Mouse (Mus musculus): ENCODE measurements at regions not wholly inside any gene's neighbourhood (a gene's known extent, or its start where the extent isn't known, plus 50 kb on each side); places are given as distances from the start of the nearest gene placed in this dataset.

DNA sequence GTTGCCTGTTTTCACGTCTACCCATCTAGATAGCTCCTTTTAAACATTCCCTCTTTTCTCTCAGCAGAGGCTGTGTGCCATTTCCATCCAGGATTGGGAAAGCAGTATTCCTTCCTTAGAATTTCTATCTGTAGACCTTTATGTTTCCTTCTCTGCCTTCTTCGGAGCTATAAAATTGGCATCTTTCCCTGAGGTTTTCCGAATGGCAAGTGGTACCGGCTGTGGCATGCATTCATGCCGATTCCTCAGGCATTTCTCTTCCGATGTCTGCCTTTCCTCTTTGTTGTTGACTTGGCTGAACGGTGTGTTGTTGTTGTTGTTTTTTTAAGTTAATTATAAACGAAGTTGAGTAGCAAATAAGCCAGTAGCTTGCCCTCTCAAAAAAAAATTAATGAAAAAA, 243.3 kb upstream of the Pmfbp1 start:
- Histone ChIP-seq H3K79me2 (ENCODE audit: control insufficient read depth, insufficient read depth) (no peaks in the 10 kb centered on the region), H3K27me3 (ENCODE audit: control insufficient read depth, insufficient read depth, insufficient read length) (peaks cover 32% of the 10 kb centered on the region), H3ac (ENCODE audit: control insufficient read depth, insufficient read length) (no peak overlapping the region), H3K4me2 (ENCODE audit: low read depth) (no peak overlapping the region), H3K36me3 (ENCODE audit: control insufficient read depth, insufficient read depth) (no peaks in the 10 kb centered on the region), H3K4me3 (no peak overlapping the region)
- no peak for TF ChIP-seq USF1 (IDR thresholded peaks at IDR 0.05; ENCODE audit: low read depth)
- TF ChIP-seq MYOD1 (IDR thresholded peaks at IDR 0.05; ENCODE audit: control insufficient read depth in 1 of 3, insufficient read length in 2 of 3, low read depth in 2 of 3), result no peak
- no peak for TF ChIP-seq TCF12 (IDR thresholded peaks at IDR 0.05; ENCODE audit: insufficient read depth, poor library complexity, severe bottlenecking)
- TF ChIP-seq SRF (IDR thresholded peaks at IDR 0.05; ENCODE audit: control insufficient read depth, insufficient read length, low read depth), result no peak
- no peak for TF ChIP-seq CEBPB (IDR thresholded peaks at IDR 0.05; ENCODE audit: insufficient read depth, poor library complexity, severe bottlenecking)
- no peak for TF ChIP-seq REST (IDR thresholded peaks at IDR 0.05; ENCODE audit: insufficient read depth, insufficient read length)
- TF ChIP-seq MAX (IDR thresholded peaks at IDR 0.05; ENCODE audit: low read depth), result no peak
- TF ChIP-seq POLR2A (IDR thresholded peaks at IDR 0.05; ENCODE audit: insufficient read length, low read depth), result no peak
- TF ChIP-seq E2F4 (IDR thresholded peaks at IDR 0.05; ENCODE audit: insufficient read depth), result no peak
- TF ChIP-seq MYOG (IDR thresholded peaks at IDR 0.05; ENCODE audit: control insufficient read depth in 1 of 3, insufficient read depth in 1 of 3, insufficient read length in 2 of 3, low read depth in 2 of 3), result no peak
- no peak for TF ChIP-seq POLR2AphosphoS2 (IDR thresholded peaks at IDR 0.05; ENCODE audit: insufficient read length, low read depth)
- no peak for TF ChIP-seq TCF3 (IDR thresholded peaks at IDR 0.05; ENCODE audit: insufficient read length, low read depth)

DNA sequence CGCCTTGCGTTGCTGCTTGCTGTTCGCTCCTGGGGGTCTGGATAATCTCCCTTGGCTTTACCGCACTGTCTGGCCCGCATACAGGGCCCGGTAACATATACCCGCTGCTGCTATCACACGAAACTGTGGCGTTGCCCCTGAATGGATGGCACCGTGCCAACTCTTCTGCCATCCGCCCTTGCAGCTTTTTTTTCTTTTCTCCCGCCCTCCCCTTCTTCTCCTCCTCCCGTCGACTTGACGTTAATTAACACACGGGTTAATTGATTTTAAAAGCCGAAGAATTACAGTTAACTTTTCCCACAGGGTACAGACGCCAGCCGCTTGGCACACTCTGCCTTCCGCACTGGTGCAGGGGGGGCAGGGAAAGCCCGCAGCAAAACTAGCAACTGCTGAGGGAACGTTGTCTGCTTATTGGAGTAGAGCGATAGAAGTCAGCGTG, 242.4 kb upstream of the Pmfbp1 start:
- Histone ChIP-seq H3K4me3 (no peak overlapping the region), H3K79me2 (ENCODE audit: control insufficient read depth, insufficient read depth) (no peaks in the 10 kb centered on the region), H3K27me3 (ENCODE audit: control insufficient read depth, insufficient read depth, insufficient read length) (peaks cover 32% of the 10 kb centered on the region), H3K4me2 (ENCODE audit: low read depth) (no peak overlapping the region), H3K36me3 (ENCODE audit: control insufficient read depth, insufficient read depth) (no peaks in the 10 kb centered on the region), H3ac (ENCODE audit: control insufficient read depth, insufficient read length) (no peak overlapping the region)
- TF ChIP-seq TCF12 (IDR thresholded peaks at IDR 0.05; ENCODE audit: insufficient read depth, poor library complexity, severe bottlenecking), result no peak
- no peak for TF ChIP-seq USF1 (IDR thresholded peaks at IDR 0.05; ENCODE audit: low read depth)
- no peak for TF ChIP-seq TCF3 (IDR thresholded peaks at IDR 0.05; ENCODE audit: insufficient read length, low read depth)
- TF ChIP-seq SRF (IDR thresholded peaks at IDR 0.05; ENCODE audit: control insufficient read depth, insufficient read length, low read depth), result no peak
- TF ChIP-seq E2F4 (IDR thresholded peaks at IDR 0.05; ENCODE audit: insufficient read depth), result no peak

DNA sequence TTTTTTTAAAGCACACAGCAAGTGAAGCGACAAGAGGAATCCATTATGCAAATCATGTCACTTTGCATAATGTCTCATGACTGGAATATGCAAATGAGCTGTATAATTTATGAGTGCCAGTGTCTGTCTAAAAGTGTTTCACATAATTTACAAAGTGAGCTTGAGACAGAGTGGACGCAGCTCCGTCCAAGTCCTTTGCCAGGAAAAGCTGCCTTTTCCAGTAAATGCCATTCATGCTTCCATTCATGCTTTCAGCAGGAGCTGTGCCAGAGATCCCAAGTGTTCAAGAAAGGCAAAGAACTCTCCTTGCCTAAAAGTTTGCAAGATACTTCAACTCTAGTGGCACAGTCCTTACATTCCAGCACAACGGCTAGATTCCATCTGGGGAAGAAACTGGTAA, 241.4 kb upstream of the Pmfbp1 start:
- no peak for TF ChIP-seq TCF12 (IDR thresholded peaks at IDR 0.05; ENCODE audit: insufficient read depth, poor library complexity, severe bottlenecking)
- TF ChIP-seq REST (IDR thresholded peaks at IDR 0.05; ENCODE audit: insufficient read depth, insufficient read length), result no peak
- no peak overlapping the region for H3K4me2 ChIP-seq (ENCODE audit: low read depth)
- H3K4me3 ChIP-seq, result no peak overlapping the region
- H3K36me3 ChIP-seq (ENCODE audit: control insufficient read depth, insufficient read depth), result no peaks in the 10 kb centered on the region
- peaks cover 25% of the 10 kb centered on the region for H3K27me3 ChIP-seq (ENCODE audit: control insufficient read depth, insufficient read depth, insufficient read length)
- no peak overlapping the region for H3ac ChIP-seq (ENCODE audit: control insufficient read depth, insufficient read length)
- H3K79me2 ChIP-seq (ENCODE audit: control insufficient read depth, insufficient read depth), result no peaks in the 10 kb centered on the region

DNA sequence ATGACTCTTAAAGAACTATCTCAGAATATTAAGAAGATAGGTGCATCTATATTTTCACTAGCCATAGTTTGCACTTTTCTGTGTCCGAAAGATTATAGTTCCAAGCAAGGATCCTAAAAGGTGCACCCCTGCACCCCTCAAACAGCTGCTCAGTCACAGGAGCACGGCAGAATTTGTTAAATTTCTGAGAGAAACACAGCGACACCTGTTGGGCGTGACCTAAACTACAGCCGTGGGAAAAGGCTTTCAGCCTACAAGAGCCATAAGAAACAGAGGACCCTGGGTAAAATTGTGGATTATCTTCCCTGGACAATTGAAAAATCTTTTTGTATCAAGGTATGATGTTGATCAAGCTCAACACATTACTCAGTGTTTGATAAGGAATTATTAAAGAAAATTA, 214.7 kb upstream of the Pmfbp1 start:
- no peaks in the 10 kb centered on the region for H3K36me3 ChIP-seq (ENCODE audit: control insufficient read depth, insufficient read depth)
- H3K4me3 ChIP-seq, result no peak overlapping the region
- no peak overlapping the region for H3ac ChIP-seq (ENCODE audit: control insufficient read depth, insufficient read length)
- H3K79me2 ChIP-seq (ENCODE audit: control insufficient read depth, insufficient read depth), result no peaks in the 10 kb centered on the region
- H3K27me3 ChIP-seq (ENCODE audit: control insufficient read depth, insufficient read depth, insufficient read length), result no peaks in the 10 kb centered on the region
- H3K4me2 ChIP-seq (ENCODE audit: low read depth), result no peak overlapping the region
- TF ChIP-seq MYOG (IDR thresholded peaks at IDR 0.05; ENCODE audit: control insufficient read depth in 1 of 3, insufficient read depth in 1 of 3, insufficient read length in 2 of 3, low read depth in 2 of 3) (no peak), MYOD1 (IDR thresholded peaks at IDR 0.05; ENCODE audit: control insufficient read depth in 1 of 3, insufficient read length in 2 of 3, low read depth in 2 of 3) (no peak), POLR2A (IDR thresholded peaks at IDR 0.05; ENCODE audit: insufficient read length, low read depth) (no peak), REST (IDR thresholded peaks at IDR 0.05; ENCODE audit: insufficient read depth, insufficient read length) (no peak), USF1 (IDR thresholded peaks at IDR 0.05; ENCODE audit: low read depth) (no peak), MAX (IDR thresholded peaks at IDR 0.05; ENCODE audit: low read depth) (no peak), POLR2AphosphoS2 (IDR thresholded peaks at IDR 0.05; ENCODE audit: insufficient read length, low read depth) (no peak)

DNA sequence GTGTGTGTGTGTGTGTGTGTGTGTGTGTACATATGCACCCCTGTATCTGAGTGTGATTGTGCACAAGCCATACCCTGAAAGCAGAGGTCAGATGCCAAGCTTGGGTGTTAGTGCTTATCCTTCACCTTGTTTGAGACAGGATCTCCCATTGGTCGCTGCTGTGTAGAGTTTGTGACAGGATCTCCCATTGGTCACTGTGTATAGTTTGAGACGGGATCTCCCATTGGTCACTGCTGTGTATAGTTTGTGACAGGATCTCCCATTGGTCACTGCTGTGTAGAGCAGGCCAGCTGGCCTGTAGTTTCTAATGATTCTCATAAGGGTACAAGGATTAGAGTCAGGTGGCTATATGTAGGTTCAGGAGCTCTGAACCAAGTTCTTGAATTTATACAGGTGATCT, 213.3 kb upstream of the Pmfbp1 start:
- H3K36me3 ChIP-seq (ENCODE audit: control insufficient read depth, insufficient read depth), result no peaks in the 10 kb centered on the region
- H3K79me2 ChIP-seq (ENCODE audit: control insufficient read depth, insufficient read depth), result no peaks in the 10 kb centered on the region
- H3K4me2 ChIP-seq (ENCODE audit: low read depth), result no peak overlapping the region
- no peak for TF ChIP-seq POLR2AphosphoS2 (IDR thresholded peaks at IDR 0.05; ENCODE audit: insufficient read length, low read depth)
- no peak for TF ChIP-seq MYOG (IDR thresholded peaks at IDR 0.05; ENCODE audit: control insufficient read depth in 1 of 3, insufficient read depth in 1 of 3, insufficient read length in 2 of 3, low read depth in 2 of 3)
- TF ChIP-seq POLR2A (IDR thresholded peaks at IDR 0.05; ENCODE audit: insufficient read length, low read depth), result no peak
- no peak for TF ChIP-seq REST (IDR thresholded peaks at IDR 0.05; ENCODE audit: insufficient read depth, insufficient read length)
- no peak for TF ChIP-seq SRF (IDR thresholded peaks at IDR 0.05; ENCODE audit: control insufficient read depth, insufficient read length, low read depth)
- TF ChIP-seq MAX (IDR thresholded peaks at IDR 0.05; ENCODE audit: low read depth), result no peak
- no peak for TF ChIP-seq MYOD1 (IDR thresholded peaks at IDR 0.05; ENCODE audit: control insufficient read depth in 1 of 3, insufficient read length in 2 of 3, low read depth in 2 of 3)
- no peak for TF ChIP-seq TCF12 (IDR thresholded peaks at IDR 0.05; ENCODE audit: insufficient read depth, poor library complexity, severe bottlenecking)
- no peak for TF ChIP-seq CEBPB (IDR thresholded peaks at IDR 0.05; ENCODE audit: insufficient read depth, poor library complexity, severe bottlenecking)
- no peak for TF ChIP-seq E2F4 (IDR thresholded peaks at IDR 0.05; ENCODE audit: insufficient read depth)
- no peak for TF ChIP-seq USF1 (IDR thresholded peaks at IDR 0.05; ENCODE audit: low read depth)
- no peak overlapping the region for H3ac ChIP-seq (ENCODE audit: control insufficient read depth, insufficient read length)
- H3K4me3 ChIP-seq, result no peak overlapping the region
- H3K27me3 ChIP-seq (ENCODE audit: control insufficient read depth, insufficient read depth, insufficient read length), result no peaks in the 10 kb centered on the region
